Mouse (Mus musculus) ES-E14 (cell line): Measurements from ENCODE around the gene Akr1c14. TPM values are rescaled to one million over a fixed set of nuclear protein-coding genes. Genes with fewer than 3 reads are reported as not detected.

Experiments
- DNase-seq: peaks from one replicate; pipeline ENCODE4 v3.0.0-alpha.2; 2013; ENCODE audit warnings: low read depth, low spot score
- H3K27ac ChIP-seq: 2 replicates; pipeline ENCODE4 v1.5.1; 2012; ENCODE audit warnings: low read depth, mild to moderate bottlenecking, low read length, moderate library complexity, mixed read lengths; ENCODE audit not compliant: poor library complexity, insufficient read depth, severe bottlenecking
- H3K36me3 ChIP-seq: 2 replicates; pipeline ENCODE4 v1.6.1; 2012; ENCODE audit warnings: mild to moderate bottlenecking, low read length, moderate library complexity, mixed read lengths; ENCODE audit not compliant: control insufficient read depth, poor library complexity, insufficient read depth, severe bottlenecking
- H3K4me1 ChIP-seq, 2 experiments: fragments of 150-350 bp in 1 of 2; sonication (generic) in 1 of 2; 2 replicates each; pipeline ENCODE4 v1.6.1; 2012; ENCODE audit warnings: low read length in 2 of 2, mild to moderate bottlenecking in 1 of 2, mixed read lengths in 1 of 2; ENCODE audit not compliant: control insufficient read depth in 2 of 2, insufficient read depth in 2 of 2, poor library complexity in 1 of 2
- H3K4me3 ChIP-seq, 2 experiments: fragments of 150-350 bp in 1 of 2; sonication (generic) in 1 of 2; 2 replicates each; pipeline ENCODE4 v1.5.1; 2012; ENCODE audit warnings: low read length in 2 of 2, low read depth in 1 of 2, mild to moderate bottlenecking in 1 of 2, mixed read lengths in 1 of 2; ENCODE audit not compliant: insufficient read depth in 1 of 2, poor library complexity in 1 of 2, severe bottlenecking in 1 of 2
- H3K9ac ChIP-seq: 2 replicates; pipeline ENCODE4 v1.6.1; 2012; ENCODE audit warnings: low read depth, mild to moderate bottlenecking, low read length, mixed read lengths; ENCODE audit not compliant: poor library complexity, insufficient read depth, severe bottlenecking
- H3K9me3 ChIP-seq: fragments of 150-350 bp; sonication (generic); 2 replicates; pipeline ENCODE4 v1.6.1; 2012; ENCODE audit warnings: low read depth, mild to moderate bottlenecking, low read length; ENCODE audit not compliant: control insufficient read depth, insufficient read depth
- CHD2 ChIP-seq: IDR thresholded peaks from 2 replicates; pipeline ENCODE4 v1.6.1; 2014; ENCODE audit warnings: mild to moderate bottlenecking, low read depth, low read length, inconsistent platforms
- HCFC1 ChIP-seq: IDR thresholded peaks from 2 replicates; pipeline ENCODE4 v1.6.1; 2012; ENCODE audit warnings: low read length, inconsistent platforms, borderline replicate concordance; ENCODE audit not compliant: insufficient read depth
- MAFK ChIP-seq: IDR thresholded peaks from 2 replicates; pipeline ENCODE4 v1.6.1; 2014; ENCODE audit warnings: mild to moderate bottlenecking, low read depth, low read length, inconsistent platforms; ENCODE audit not compliant: insufficient read depth
- ZC3H11A ChIP-seq: IDR thresholded peaks from 2 replicates; pipeline ENCODE4 v1.6.1; 2012; ENCODE audit warnings: low read depth, mild to moderate bottlenecking, inconsistent platforms, low read length, borderline replicate concordance
- ZNF384 ChIP-seq: IDR thresholded peaks from 2 replicates; pipeline ENCODE4 v1.6.1; 2012; ENCODE audit warnings: low read depth, low read length, inconsistent platforms
- in situ Hi-C, 2 experiments: fragments of 600-800 bp; cut with MboI; formaldehyde crosslinking; loops; one replicate each; pipeline ENCODE4 v1.15.1; 2025; ENCODE audit warnings: low sequenced_read_pairs in 2 of 2, inconsistent platforms in 1 of 2; ENCODE audit not compliant: unreplicated experiment in 2 of 2
- total RNA-seq: library from RNA; depleted of rRNA; stranded (reverse); fragments of 300-350 nt; gene quantifications from 2 replicates; pipeline ENCODE4 v1.2.3, GENCODE M21; 2012

Gene Akr1c14
- total RNA-seq, 1 experiment: 0.40 TPM

DNA sequence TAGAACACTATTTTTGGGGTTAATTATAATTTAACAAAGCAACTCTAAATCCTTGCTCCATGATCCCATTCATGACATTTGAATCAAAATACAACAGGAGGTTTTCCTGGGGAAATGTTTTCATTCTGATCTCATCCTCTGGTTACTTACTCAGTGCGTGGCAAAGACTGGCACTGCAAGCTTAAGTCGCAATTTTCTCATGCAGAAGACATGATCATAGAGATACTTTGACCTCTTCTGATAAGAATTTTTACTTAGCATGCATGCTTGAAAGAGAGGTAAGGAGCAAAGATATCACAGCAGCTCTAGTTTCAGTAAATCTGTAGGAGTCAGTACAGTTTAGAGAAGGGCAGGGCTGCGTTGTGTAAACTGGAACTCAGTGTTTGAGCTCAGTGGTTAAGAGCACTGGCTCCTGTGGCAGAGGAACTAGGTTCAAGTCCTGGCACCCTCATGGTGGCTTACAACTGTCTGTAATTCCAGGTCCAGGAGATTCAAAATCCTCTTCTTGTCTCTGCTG is 11.5 kb downstream of the Akr1c14 start:
- H3K27ac ChIP-seq: no peak overlapping the region
- no peak overlapping the region for H3K9ac ChIP-seq
- TF ChIP-seq MAFK (no peak), HCFC1 (no peak), ZNF384 (no peak)
- no peak for DNase-seq
- H3K4me3 ChIP-seq: no peak overlapping the region
- H3K4me1 ChIP-seq: peaks cover 0 to 2% of the 10 kb centered on the region in 2 experiments; a peak in 2 of 4 replicates
- H3K36me3 ChIP-seq: no peaks in the 10 kb centered on the region
- in situ Hi-C loops: no loop called here
- H3K9me3 ChIP-seq: no peaks in the 10 kb centered on the region

GRCm38 (mm10) chr13:4076517-4077435 is 28.0 kb downstream of the Akr1c14 start:
- Histone ChIP-seq H3K9me3 (no peaks in the 10 kb centered on the region), H3K4me1 (no peaks in the 10 kb centered on the region), H3K27ac (no peak overlapping the region), H3K4me3 (no peak overlapping the region), H3K36me3 (no peaks in the 10 kb centered on the region), H3K9ac (no peak overlapping the region)
- TF ChIP-seq ZC3H11A (no peak), MAFK (peak; percentile 89)
- no peak for DNase-seq
- in situ Hi-C loops: no loop called here

DNA sequence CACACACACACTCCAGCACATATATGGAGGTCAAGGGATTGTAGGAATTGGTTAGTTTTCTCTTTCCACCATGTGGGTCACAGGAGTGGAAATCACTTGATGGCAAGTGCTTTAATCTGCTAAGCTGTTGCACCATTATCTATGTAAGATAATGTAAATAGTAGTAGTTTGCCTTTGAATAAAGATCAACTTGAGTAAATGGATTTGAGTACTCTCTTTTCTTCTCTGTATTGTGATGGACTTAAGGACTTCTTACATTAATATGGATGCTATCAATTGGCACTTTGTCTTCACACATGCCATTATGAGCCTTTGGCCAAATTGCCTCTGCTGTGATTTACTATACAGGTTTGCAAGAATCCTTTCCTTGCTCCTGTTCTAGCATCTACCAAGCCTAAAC is 31.1 kb downstream of the Akr1c14 start:
- TF ChIP-seq ZC3H11A (no peak), CHD2 (no peak), MAFK (no peak)
- H3K9me3 ChIP-seq: no peaks in the 10 kb centered on the region
- no peak overlapping the region for H3K27ac ChIP-seq
- H3K9ac ChIP-seq: no peak overlapping the region
- no peaks in the 10 kb centered on the region for H3K36me3 ChIP-seq
- H3K4me1 ChIP-seq: no peaks in the 10 kb centered on the region
- in situ Hi-C loops: no loop called here
- DNase-seq: peak; percentile 13
- no peak overlapping the region for H3K4me3 ChIP-seq

GRCm38 (mm10) chr13:4101691-4102090 is 52.9 kb downstream of the Akr1c14 start:
- no peaks in the 10 kb centered on the region for H3K9me3 ChIP-seq
- H3K27ac ChIP-seq: no peak overlapping the region
- no peak overlapping the region for H3K9ac ChIP-seq
- H3K4me1 ChIP-seq: no peaks in the 10 kb centered on the region
- TF ChIP-seq ZC3H11A (no peak), ZNF384 (no peak), MAFK (no peak), HCFC1 (no peak), CHD2 (no peak)
- no peak overlapping the region for H3K4me3 ChIP-seq
- in situ Hi-C loops: no loop called here
- H3K36me3 ChIP-seq: no peaks in the 10 kb centered on the region
- DNase-seq: no peak

- no peaks in the 10 kb centered on the region for H3K9me3 ChIP-seq
- H3K27ac ChIP-seq: no peak overlapping the region
- no peak overlapping the region for H3K4me3 ChIP-seq
- DNase-seq: no peak
- no peaks in the 10 kb centered on the region for H3K4me1 ChIP-seq
- no peak overlapping the region for H3K9ac ChIP-seq
- in situ Hi-C loops: no loop called here
- no peaks in the 10 kb centered on the region for H3K36me3 ChIP-seq
- TF ChIP-seq ZC3H11A (no peak), MAFK (no peak), ZNF384 (no peak), HCFC1 (no peak), CHD2 (no peak)
Measured at GRCm38 (mm10) chr13:4102721-4103120, 53.9 kb downstream of the Akr1c14 start.
